Mouse (Mus musculus) kidney, embryonic 16.5 days (tissue): ENCODE data around the gene Chd3. TPM values are rescaled to one million over a fixed set of nuclear protein-coding genes. Genes with fewer than 3 reads are reported as not detected.

ENCODE experiments used
- ATAC-seq: fragments of 200-750 bp; cut with Nextera tagmentation; 2 replicates; pipeline ENCODE4 v1.8.0; 2017; ENCODE audit warnings: moderate TSS enrichment; ENCODE audit not compliant: low FRiP score, low TSS enrichment
- H3K27ac ChIP-seq: fragments of 300-500 bp; sonication (generic); 2 replicates; pipeline ENCODE4 v1.5.1; 2014; ENCODE audit warnings: low read length
- H3K27me3 ChIP-seq: fragments of 300-500 bp; sonication (generic); 2 replicates; pipeline ENCODE4 v1.6.1; 2014; ENCODE audit warnings: low read length, control low read depth, mixed read lengths; ENCODE audit not compliant: insufficient read depth
- H3K36me3 ChIP-seq: fragments of 300-500 bp; sonication (generic); 2 replicates; pipeline ENCODE4 v1.6.1; 2014; ENCODE audit warnings: low read length, control low read depth, mixed read lengths; ENCODE audit not compliant: insufficient read depth
- H3K4me1 ChIP-seq: fragments of 300-500 bp; sonication (generic); 2 replicates; pipeline ENCODE4 v1.6.1; 2014; ENCODE audit warnings: low read length, control low read depth, mixed read lengths; ENCODE audit not compliant: insufficient read depth
- H3K4me2 ChIP-seq: fragments of 300-500 bp; sonication (generic); replicated peaks from 2 replicates; pipeline ENCODE4 v1.6.1; 2014; ENCODE audit warnings: low read depth, low read length
- H3K4me3 ChIP-seq: fragments of 300-500 bp; sonication (generic); 2 replicates; pipeline ENCODE4 v1.5.1; 2014; ENCODE audit warnings: mild to moderate bottlenecking, low read length
- H3K9ac ChIP-seq: fragments of 300-500 bp; sonication (generic); replicated peaks from 2 replicates; pipeline ENCODE4 v1.6.1; 2014; ENCODE audit warnings: low read length
- H3K9me3 ChIP-seq: fragments of 300-500 bp; sonication (generic); 2 replicates; pipeline ENCODE4 v1.6.1; 2016; ENCODE audit warnings: low read length, control low read depth
- WGBS: fragments of 180-500 bp; shearing (Covaris S2); extraction: QIAGEN DNeasy Blood & Tissue Kit; methylation state at CpG from one replicate; pipeline ENCODE4 v1.1.7; 2014; 5-methylcytosine and 5-hydroxymethylcytosine counted together
- polyA plus RNA-seq: library from polyadenylated mRNA; unstranded; fragments of >200 nt; fragmentation: Nextera tagmentation; extraction: Ambion mirVana; gene quantifications from 2 replicates; pipeline ENCODE4 v1.2.1, GENCODE M21; 2015

The Chd3 gene
- polyA plus RNA-seq, 1 experiment from 2014 or later: 58.6 TPM

- H3K4me2 ChIP-seq: no peak overlapping the region
- H3K9me3 ChIP-seq: no peaks in the 10 kb centered on the region
- H3K36me3 ChIP-seq: peaks cover 25% of the 10 kb centered on the region
- H3K4me3 ChIP-seq: no peak overlapping the region
- H3K9ac ChIP-seq: no peak overlapping the region
- peaks cover 22% of the 10 kb centered on the region for H3K4me1 ChIP-seq
- WGBS: 93% methylated on average over 4 of the region's 4 CpGs
- no peak for ATAC-seq
- H3K27ac ChIP-seq: no peak overlapping the region
- H3K27me3 ChIP-seq: no peaks in the 10 kb centered on the region
Measured at GRCm38 (mm10) chr11:69375646-69376045, 6.4 kb upstream of the Chd3 start.

DNA sequence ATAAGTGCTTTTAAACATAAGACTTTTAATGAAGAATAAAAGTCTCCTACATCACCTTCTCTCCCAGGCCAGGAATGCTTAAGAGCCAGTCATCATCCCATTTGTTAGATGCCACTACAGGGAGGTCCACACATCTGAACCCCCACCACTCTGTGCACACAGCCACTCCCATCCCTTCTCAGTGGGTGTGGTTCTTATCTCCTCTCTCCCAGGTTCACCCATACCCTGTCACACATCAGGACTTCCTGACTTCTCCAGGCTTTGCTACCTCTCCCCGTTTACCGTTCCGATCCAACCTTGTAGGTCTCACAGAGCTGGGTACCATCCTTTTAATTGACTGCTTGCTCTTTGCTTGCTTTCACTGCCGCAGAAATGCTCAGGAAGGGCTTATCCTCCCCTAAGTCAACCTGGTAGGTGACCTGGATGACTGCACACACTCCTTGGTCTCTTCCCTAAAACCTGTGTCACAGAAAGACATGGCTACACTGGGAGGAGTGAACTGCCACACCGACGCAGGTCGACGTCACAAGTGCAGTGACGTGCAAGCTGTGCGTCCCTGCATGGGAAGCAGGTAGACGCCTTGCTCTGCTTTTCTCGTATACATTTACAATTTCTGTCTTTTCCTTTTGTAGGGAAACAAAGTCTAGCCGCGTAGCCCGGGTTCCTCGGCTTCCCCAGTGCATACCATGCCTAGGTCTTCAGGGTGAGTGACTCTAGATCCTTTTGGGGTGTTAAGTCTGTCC lies 4.2 kb upstream of the Chd3 start:
- Histone ChIP-seq H3K9ac (no peak overlapping the region), H3K9me3 (no peaks in the 10 kb centered on the region), H3K27ac (no peak overlapping the region), H3K4me1 (peaks cover 27% of the 10 kb centered on the region), H3K4me3 (no peak overlapping the region), H3K36me3 (peaks cover 21% of the 10 kb centered on the region), H3K27me3 (no peaks in the 10 kb centered on the region), H3K4me2 (no peak overlapping the region)
- no peak for ATAC-seq
- WGBS: 92% methylated on average over 16 of the region's 16 CpGs

GRCm38 (mm10) chr11:69372780-69373170 lies 3.6 kb upstream of the Chd3 start:
- H3K36me3 ChIP-seq: peaks cover 21% of the 10 kb centered on the region
- no peaks in the 10 kb centered on the region for H3K27me3 ChIP-seq
- H3K9me3 ChIP-seq: no peaks in the 10 kb centered on the region
- ATAC-seq: no peak
- no peak overlapping the region for H3K4me3 ChIP-seq
- 71% methylated on average over 3 of the region's 3 CpGs for WGBS
- no peak overlapping the region for H3K9ac ChIP-seq
- no peak overlapping the region for H3K27ac ChIP-seq
- no peak overlapping the region for H3K4me2 ChIP-seq
- peaks cover 31% of the 10 kb centered on the region for H3K4me1 ChIP-seq

DNA sequence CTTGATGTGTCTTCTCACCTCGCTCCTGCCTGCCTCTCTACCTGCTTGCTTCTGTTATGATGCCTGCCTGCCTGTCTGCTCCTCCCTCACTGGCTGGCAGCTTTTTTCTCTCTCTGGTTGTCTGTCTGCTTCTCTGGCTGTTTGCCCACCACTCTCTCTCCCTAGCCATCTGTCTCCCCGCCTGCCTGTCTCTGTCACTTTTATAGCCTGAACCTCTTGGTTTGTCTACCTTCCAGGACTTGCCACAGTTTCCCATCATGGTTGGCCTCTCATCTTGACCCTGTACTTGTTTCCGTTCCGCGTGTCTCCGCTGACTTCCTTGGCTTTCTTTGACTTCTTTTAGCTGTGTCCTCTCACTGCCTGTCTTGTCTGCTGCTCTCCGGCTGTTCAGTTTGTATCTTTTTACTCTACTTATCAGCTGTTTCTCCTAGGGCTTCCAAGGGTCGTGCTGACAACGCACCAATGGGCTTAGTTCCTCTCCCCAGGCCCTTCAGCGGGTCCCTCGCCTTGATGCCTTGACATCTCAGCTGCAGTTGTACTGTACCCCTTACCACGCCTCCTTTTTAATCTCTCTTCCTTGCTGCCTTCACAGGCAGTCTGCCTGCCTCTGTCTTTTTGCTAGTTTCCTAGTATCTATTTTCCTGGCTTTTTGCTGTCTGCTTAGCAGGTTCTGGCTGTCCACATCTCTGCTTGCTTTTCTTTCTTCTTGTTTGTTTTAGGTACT lies 3.0 kb upstream of the Chd3 start:
- H3K9ac ChIP-seq: peak overlapping the region; percentile 25; the same call in 1 of the 2 replicates

DNA sequence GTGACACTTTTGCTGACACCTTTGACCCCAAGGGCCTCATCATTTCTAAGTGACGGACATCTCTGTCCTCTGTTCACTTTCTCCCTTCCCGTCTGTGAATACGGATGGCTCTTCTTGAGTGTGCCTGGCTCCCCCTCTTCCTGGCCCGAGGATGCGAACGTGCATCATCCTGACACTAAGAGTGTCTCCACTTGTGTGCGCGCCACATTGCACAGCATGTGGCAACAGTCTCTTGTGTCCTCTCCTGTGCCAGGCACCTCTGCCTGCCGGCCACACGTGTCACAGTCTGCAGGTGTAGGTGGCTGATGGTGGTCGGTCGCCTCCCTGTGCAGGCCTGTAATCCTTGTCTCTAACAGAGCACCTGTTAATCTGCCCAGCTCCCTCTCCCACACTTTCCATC lies 2.4 kb upstream of the Chd3 start:
- peak overlapping the region; percentile 53 for H3K4me2 ChIP-seq
- 26% methylated on average over 12 of the region's 12 CpGs for WGBS
- H3K27ac ChIP-seq: peak overlapping the region; percentile 92
- peak overlapping the region; percentile 33; the same call in 1 of the 2 replicates for H3K4me3 ChIP-seq
- peaks cover 17% of the 10 kb centered on the region for H3K36me3 ChIP-seq
- no peaks in the 10 kb centered on the region for H3K27me3 ChIP-seq
- peak overlapping the region; percentile 43 for H3K9ac ChIP-seq
- no peaks in the 10 kb centered on the region for H3K9me3 ChIP-seq
- peaks cover 38% of the 10 kb centered on the region for H3K4me1 ChIP-seq
- no peak for ATAC-seq

More for the DNA sequence above, 3.0 kb upstream of the Chd3 start:
- Histone ChIP-seq H3K4me2 (peak overlapping the region; percentile 53), H3K4me1 (peaks cover 34% of the 10 kb centered on the region), H3K27me3 (no peaks in the 10 kb centered on the region), H3K36me3 (peaks cover 17% of the 10 kb centered on the region), H3K4me3 (peak overlapping the region; percentile 33; the same call in 1 of the 2 replicates), H3K27ac (peak overlapping the region; percentile 92), H3K9me3 (no peaks in the 10 kb centered on the region)
- WGBS: 27% methylated on average over 12 of the region's 12 CpGs
- no peak for ATAC-seq

DNA sequence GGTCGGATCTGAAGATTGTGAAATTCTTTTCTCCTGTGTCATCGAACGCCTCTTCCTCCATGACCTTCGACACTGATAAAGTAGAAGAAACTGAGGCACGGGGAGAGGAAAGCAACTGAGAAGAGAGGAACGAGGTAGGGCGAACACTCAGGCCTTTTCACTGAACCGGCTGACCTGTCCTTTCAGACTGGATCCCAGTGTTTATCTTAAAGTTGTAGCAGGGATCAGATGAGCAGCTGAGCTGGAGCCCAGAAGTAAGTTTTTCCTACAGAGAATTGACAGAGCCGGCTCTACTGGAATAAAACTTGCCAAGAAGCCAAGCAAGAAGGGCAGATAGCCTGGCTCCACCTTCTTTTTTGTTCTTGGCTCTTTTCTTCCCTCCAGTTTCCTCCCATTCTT lies 1.6 kb upstream of the Chd3 start:
- 17% methylated on average over 9 of the region's 9 CpGs for WGBS

GRCm38 (mm10) chr11:69369990-69370816 lies 997 bp upstream of the Chd3 start:
- no peak for ATAC-seq
- H3K4me1 ChIP-seq: peaks cover 48% of the 10 kb centered on the region

More for the DNA sequence above, 1.6 kb upstream of the Chd3 start:
- peak overlapping the region; percentile 53 for H3K4me2 ChIP-seq
- peaks cover 42% of the 10 kb centered on the region for H3K4me1 ChIP-seq
- H3K9me3 ChIP-seq: no peaks in the 10 kb centered on the region
- no peak for ATAC-seq
- H3K4me3 ChIP-seq: peak overlapping the region; percentile 33
- peak overlapping the region; percentile 92 for H3K27ac ChIP-seq
- peak overlapping the region; percentile 60 for H3K9ac ChIP-seq
- H3K27me3 ChIP-seq: no peaks in the 10 kb centered on the region
- peaks cover 16% of the 10 kb centered on the region for H3K36me3 ChIP-seq

DNA sequence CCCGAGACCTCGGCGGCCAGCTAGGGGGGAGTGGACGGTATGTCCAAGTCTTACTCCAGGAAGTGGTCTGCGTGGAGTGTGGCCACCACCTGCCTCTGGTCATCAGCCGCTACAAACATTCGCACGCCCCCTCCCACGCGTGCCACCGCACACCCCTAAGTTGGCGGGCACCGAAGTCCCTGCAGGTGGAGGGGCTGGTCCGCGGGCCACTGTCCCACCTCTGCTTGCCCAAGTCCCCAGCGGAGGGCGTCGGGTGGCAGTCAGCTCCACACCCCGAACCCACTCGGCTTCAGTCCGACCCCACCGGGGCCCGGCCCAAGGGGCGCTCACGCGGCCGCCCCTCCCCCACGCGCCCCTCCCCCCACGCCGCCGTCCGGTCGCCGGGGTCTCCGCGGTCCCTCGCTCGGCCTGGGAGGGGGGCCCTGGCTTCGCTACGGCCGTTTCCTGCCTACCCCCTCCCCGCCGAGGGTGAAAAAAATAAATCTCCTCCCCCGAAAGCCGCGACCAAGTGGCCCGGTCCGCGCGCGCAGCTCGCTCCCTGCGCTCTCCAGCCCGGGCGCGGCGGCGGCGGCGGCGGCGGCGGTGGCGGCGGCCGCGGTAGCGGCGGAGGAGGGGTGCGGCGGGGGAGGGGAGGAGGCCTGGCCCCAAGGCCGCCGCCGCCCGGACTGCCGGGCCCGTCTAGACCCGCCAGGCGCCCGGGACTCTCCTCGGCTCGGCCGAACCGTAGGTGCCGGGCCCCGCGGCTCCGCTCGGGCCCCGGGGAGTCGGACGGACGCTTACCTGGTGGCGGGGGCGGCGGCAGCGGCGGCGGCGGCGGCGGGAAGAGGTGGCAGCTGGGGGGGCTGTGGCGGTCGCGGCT lies 621 bp downstream of the Chd3 start:
- Histone ChIP-seq H3K27me3 (no peaks in the 10 kb centered on the region), H3K9ac (peak overlapping the region; percentile 100), H3K4me2 (peak overlapping the region; percentile 76), H3K27ac (peak overlapping the region; percentile 100), H3K4me3 (peak overlapping the region; percentile 88), H3K4me1 (peaks cover 62% of the 10 kb centered on the region), H3K36me3 (peaks cover 11% of the 10 kb centered on the region), H3K9me3 (no peaks in the 10 kb centered on the region)
- WGBS: under 1% methylated on average over 46 of the region's 106 CpGs
- ATAC-seq: 0 out of 2 replicates have a peak, but pooled peaks have one; percentile 3

More at GRCm38 (mm10) chr11:69369990-69370816, 997 bp upstream of the Chd3 start:
- Histone ChIP-seq H3K27ac (peak overlapping the region; percentile 100), H3K4me2 (peak overlapping the region; percentile 76), H3K4me3 (peak overlapping the region; percentile 88), H3K9me3 (no peaks in the 10 kb centered on the region), H3K36me3 (peaks cover 13% of the 10 kb centered on the region), H3K9ac (peak overlapping the region; percentile 100), H3K27me3 (no peaks in the 10 kb centered on the region)
- 13% methylated on average over 2 of the region's 2 CpGs for WGBS
